Mouse (Mus musculus) inflammation-experienced regulatory T-cells, adult 6 months (primary cell): ENCODE data around the gene Usp24. TPM values are rescaled to one million over a fixed set of nuclear protein-coding genes. Genes with fewer than 3 reads are reported as not detected.

Source experiments
- ATAC-seq: one replicate; pipeline ENCODE4 v1.8.0; 2017
- polyA plus RNA-seq, 3 experiments: library from polyadenylated mRNA; unstranded; fragments of 100-300 nt; shearing (Covaris generic); gene quantifications; one replicate each; pipeline ENCODE4 v1.2.1; 2017

The Usp24 gene
- polyA plus RNA-seq, result 10 to 100 TPM in 2 of 3 experiments, 1 to 10 TPM in 1; 5.2 to 11.9 (median 10.6) TPM

- peak; percentile 76 for ATAC-seq
These were observed at the start of gene Usp24 for GRCm38 (mm10) chr4:106315921-106316350. Usp24 (plus strand) TSS chr4:106316213.

DNA sequence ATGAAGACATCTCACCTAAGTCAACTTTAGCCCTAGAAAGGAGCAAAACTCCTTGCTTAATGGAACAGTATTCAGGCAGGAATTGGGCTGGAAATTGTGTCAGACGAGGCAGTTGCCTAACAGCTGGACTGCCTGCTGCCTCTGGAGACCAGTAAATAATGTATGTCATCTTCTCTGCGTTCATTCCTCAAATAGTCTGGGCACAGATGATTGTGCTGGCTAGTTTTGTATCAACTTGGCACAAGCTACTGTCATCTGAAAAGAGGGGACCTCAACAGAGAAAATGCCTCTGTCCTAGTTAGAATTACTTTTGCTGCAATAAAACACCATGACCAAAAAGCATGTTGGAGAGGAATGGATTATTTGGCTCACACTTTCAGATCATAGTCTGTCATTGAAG lies 39.1 kb upstream of the Usp24 start:
- no peak for ATAC-seq

- ATAC-seq, result peak; percentile 27
These were observed 36.8 kb upstream of the Usp24 start for GRCm38 (mm10) chr4:106279177-106279576.

GRCm38 (mm10) chr4:106281128-106281491 lies 34.9 kb upstream of the Usp24 start:
- ATAC-seq, result no peak

DNA sequence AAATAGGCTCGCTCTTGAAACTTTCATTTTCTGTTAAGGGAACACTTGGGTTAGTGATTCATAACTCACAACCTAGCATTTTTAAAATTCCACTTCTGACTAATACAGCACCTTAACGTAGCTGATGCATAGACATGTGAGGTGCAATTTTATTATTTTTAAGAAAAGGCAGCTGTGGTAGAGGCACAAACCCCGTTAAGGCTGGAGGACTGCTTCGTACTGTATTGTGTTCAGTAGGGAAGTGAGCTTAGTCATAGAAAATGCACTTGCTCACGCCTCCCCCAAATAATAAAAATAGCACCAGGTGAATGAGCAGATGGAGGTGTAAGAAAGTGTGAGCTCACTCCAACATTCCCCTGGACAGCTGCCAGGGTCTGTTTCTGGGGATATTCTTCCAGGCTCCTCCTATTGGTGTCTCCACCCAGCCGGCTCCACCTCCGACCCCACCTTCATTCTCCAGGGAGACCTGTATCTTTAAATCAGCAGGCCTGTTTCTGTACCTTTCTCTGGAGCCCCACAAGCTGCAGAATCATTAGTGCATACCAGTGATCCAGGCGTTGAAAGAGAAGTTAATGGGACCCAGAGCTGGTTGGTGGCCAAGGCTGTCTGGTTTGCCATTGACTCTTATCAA lies 34.4 kb upstream of the Usp24 start:
- ATAC-seq, result peak; percentile 62

GRCm38 (mm10) chr4:106282123-106282510 lies 33.9 kb upstream of the Usp24 start:
- no peak for ATAC-seq

GRCm38 (mm10) chr4:106286958-106287743 lies 28.9 kb upstream of the Usp24 start:
- no peak for ATAC-seq

- no peak for ATAC-seq
These were observed 25.8 kb upstream of the Usp24 start for GRCm38 (mm10) chr4:106290201-106290600.

DNA sequence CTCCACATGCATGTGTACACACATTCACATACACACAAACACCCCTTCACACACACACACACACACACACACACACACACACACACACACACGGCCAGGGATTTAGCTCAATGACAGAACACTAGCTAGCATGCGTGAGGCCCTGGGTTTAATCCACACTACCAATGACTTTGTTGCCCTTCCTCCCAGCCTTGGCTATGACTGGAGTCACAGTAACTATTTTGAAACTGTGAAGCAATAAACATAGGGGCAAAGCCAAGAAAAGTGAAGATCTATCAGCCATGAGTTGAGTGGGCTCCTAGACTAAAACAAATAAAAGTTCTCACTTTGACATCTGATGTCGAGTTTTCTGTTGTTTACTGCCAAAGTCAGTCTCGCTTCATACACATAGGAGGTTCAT lies 23.2 kb upstream of the Usp24 start:
- no peak for ATAC-seq

DNA sequence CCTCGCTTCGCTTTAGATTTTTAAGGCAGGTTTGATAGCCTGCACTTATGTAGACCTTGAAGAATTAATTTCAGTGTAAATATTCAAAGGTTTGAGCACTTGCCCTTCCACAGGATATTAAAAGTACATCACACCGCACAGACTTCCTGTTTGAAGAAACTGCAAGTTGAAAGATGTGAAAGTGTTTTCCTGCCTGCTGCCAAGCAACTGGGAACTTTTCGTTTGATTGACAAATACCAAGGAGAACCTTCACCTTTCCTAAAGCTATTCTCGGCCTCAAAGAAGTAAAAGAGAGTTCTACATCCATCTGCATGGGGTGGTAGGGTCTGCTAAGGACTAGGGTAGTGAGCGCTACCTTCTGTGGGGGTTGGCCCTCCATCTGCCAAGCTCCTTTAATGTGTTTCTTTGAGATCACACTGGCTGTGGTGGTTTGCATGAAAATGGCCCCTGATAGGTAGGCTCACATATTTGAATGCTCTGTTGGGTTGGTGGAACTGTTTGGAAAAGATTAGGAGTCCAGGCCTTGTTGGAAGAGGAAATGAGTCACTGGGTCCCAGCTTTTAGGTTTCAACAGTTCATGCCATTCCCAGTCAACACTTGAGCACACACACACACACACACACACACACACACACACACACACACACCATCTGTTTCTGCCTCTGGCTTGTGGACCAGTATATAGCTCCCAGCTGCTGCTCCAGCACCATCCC lies 22.5 kb upstream of the Usp24 start:
- ATAC-seq, result peak; percentile 96

- ATAC-seq, result no peak
These were observed 20.3 kb upstream of the Usp24 start for GRCm38 (mm10) chr4:106295696-106296095.

DNA sequence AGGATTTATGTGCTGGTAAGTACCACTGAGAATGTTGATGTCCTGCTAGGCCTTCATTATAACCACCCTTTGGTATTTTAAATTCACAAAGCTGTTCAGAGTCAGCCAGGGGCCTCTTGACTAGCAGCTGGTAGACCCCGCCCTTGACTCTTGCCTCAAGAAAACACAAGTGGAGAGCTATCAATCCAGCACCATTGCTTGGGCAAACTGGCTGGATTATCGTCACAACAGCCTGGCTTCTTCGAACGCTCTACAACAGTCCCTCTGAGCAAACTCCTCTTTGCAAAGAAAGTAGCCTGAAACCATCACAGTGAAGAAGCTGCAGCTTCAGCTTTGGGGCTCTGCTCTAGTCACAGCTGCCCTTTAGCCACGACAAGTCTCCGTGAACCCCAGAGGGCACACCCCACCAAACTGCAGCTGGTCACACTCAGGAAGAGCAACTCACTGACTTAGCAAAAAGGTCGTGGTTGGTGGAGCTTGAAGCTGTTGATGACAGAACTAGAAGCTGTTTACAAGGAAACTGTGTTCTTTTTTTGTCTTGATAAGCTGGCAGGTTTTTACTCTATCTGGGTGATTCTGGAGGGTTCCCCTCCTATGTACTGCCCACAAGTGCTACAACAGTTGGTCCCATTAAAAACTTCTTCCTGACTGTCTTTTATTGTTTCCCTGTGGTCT lies 19.5 kb upstream of the Usp24 start:
- no peak for ATAC-seq

DNA sequence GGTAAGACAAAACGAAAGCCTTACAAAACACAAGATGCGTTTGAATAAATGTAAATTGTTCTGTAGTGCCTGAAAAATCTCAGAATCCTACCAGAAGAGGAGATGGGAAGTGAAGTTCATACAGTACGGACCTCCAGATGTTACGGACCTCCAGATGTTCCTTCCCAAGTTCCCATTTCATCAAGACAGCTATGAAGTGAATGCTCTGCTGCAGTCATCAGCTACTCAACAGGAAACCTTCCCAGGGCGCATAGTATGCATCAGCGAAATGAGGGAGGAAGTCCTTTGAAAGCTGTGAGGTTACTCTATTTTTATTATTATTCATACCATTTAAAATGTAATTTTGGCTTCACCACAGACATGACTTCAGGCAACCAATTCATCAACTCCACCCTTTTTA lies 14.7 kb upstream of the Usp24 start:
- ATAC-seq, result no peak

DNA sequence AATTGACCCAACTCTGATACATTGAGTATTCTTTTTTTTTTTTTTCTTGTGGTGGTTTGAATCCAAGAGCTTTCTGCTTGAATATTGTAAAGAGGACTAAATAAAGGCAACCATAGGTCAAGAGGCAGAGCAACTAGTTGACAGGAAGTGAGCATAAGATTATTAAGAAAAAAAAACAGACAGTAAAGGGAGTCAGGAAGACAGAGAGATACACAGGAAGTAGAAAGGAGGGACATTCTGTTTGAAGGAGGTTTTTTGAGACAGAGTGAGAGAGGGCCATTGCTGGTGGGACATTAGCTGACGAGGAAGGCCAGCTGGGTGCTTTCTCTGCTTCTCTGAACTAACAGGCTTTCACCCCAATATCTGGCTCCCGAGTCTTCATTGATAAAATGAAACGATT lies 7.9 kb upstream of the Usp24 start:
- ATAC-seq, result peak; percentile 72

- no peak for ATAC-seq
These were observed 3.4 kb upstream of the Usp24 start for GRCm38 (mm10) chr4:106312651-106313050.

DNA sequence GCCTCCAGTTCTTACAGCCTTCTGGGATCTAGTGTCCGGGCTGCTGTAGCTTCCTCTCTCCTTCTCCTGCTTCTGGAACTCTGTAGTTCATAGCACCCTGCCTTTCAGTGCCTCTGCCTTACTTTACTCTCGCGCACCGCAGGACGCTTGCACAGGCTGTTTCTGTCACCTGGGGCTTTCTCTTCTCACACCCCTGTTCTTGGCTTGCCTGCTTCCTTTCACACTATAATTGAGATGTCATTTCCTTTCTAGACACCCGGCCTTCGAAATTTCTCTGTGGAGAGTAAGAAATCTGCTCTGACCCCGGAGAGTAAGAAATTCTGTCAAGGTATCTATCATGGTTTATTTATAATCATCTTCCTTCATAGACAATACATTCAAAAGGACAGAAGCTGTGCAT lies 2.9 kb upstream of the Usp24 start:
- no peak for ATAC-seq

DNA sequence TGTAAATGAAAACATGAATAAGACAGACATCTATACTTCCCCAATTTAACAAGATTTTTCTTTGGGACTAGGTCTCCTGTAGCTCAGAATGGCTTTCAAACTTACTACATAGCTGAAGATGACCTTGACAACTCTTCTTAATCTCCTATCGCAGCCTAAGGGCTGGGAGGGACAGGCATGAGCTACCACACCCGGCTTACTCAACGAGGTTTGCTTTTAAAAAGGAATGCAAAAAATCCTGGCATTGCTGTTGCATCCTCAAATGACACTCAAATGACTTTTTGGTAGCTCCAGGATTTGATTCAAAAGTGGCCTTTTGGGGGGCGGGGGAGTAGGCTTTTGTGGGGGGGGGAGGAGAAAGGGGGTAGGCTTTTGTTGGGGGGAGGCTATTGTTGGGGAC lies 2.1 kb upstream of the Usp24 start:
- ATAC-seq, result no peak

GRCm38 (mm10) chr4:106314291-106314690 lies 1.7 kb upstream of the Usp24 start:
- ATAC-seq, result no peak

- ATAC-seq, result peak; percentile 33
These were observed 552 bp downstream of the Usp24 start for GRCm38 (mm10) chr4:106316351-106317178.

GRCm38 (mm10) chr4:106317179-106318055 lies 1.4 kb downstream of the Usp24 start:
- ATAC-seq, result no peak

GRCm38 (mm10) chr4:106318208-106318607 lies 2.2 kb downstream of the Usp24 start:
- no peak for ATAC-seq
